Mouse (Mus musculus): ENCODE data around the gene Tmem201. TPM values are rescaled to one million over a fixed set of nuclear protein-coding genes. Genes with fewer than 3 reads are reported as not detected.
A peak's percentile ranks its signal among the peaks of the same experiment; 100 is the strongest.
"Not testable (repeated sequence)": the region's sequence is repeated elsewhere in the genome, so short reads cannot be mapped to it uniquely, and the experiment has no call there.

Tmem201 gene
- total RNA-seq, 2 experiments from 2014 or later: 8.1 to 22.9 TPM

- ATAC-seq (replicated peaks; ENCODE audit: low FRiP score, low TSS enrichment, poor library complexity, severe bottlenecking): no peak
Measured at GRCm38 (mm10) chr4:149750671-149751070, 12.8 kb upstream of the Tmem201 start.

GRCm38 (mm10) chr4:149749663-149750015 lies 11.8 kb upstream of the Tmem201 start:
- ATAC-seq (replicated peaks; ENCODE audit: low FRiP score, low TSS enrichment, poor library complexity, severe bottlenecking): not testable (repeated sequence)

GRCm38 (mm10) chr4:149749003-149749662 lies 11.3 kb upstream of the Tmem201 start:
- ATAC-seq (replicated peaks; ENCODE audit: low FRiP score, low TSS enrichment, poor library complexity, severe bottlenecking): no peak

- no peak for ATAC-seq (replicated peaks; ENCODE audit: low FRiP score, low TSS enrichment, poor library complexity, severe bottlenecking)
Measured at GRCm38 (mm10) chr4:149744119-149744518, 6.3 kb upstream of the Tmem201 start.

- ATAC-seq (replicated peaks; ENCODE audit: low FRiP score, low TSS enrichment, poor library complexity, severe bottlenecking): no peak
Measured at GRCm38 (mm10) chr4:149742011-149742530, 4.2 kb upstream of the Tmem201 start.

DNA sequence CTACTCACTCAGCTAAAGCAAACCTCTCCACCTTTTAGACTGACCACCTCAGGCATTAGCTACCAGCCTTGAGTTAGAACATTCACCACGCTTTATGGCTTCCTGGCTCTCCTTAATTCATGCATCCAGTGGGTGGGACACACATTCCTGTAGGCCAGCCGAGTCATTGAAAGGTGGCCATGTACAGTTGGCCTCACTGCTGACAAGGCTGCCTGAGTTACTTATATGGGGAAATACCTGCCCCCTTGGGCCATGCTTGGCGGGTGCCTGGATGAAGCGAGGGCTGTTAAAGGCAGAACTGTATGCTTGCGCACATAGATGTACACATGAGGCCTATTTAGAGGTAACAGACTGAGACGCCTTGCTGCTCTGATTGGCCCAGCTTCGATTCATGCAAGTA lies 2.5 kb upstream of the Tmem201 start:
- no peak for ATAC-seq (replicated peaks; ENCODE audit: low FRiP score, low TSS enrichment, poor library complexity, severe bottlenecking)

DNA sequence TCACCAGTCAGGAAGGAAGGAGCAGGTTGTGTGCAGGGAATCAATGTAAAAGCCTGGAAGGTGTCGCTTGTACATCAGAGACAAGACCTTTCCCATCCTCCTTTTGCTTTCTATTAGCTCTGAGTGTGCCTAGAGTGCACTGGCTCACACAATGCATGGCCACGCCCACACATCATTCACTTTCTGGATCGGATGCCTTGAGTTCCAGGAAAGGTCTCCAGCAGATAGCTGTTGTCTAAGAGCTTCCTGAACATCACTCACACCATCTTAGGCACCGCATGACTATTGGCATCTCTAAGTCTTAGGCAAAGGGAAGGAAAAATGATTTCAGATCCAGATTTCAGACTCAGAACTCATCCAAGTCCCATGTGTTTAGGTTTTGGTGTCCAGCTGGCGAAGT lies 1.6 kb upstream of the Tmem201 start:
- no peak for ATAC-seq (replicated peaks; ENCODE audit: low FRiP score, low TSS enrichment, poor library complexity, severe bottlenecking)

DNA sequence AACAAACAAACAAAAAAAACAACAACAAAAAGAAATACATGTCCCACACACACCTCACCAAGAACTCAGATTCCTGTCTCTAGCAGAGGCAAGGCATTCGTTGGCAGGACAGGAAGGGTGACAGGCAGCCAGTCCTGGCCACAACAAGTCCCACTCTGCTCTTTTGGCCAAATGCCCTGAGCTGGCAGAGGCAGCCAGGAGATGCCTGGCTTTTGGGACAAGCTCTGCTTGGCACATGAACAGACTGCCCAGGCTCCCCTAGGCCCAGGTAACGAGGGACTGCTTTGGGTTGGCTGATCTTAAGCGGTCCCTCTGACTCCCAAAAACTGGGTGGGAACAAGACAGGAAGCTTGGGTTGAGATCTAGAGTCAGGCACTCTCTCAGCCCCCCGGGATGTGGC lies 1.3 kb downstream of the Tmem201 start:
- peak; percentile 32; the same call in 1 of the 2 replicates for ATAC-seq (replicated peaks; ENCODE audit: low FRiP score, low TSS enrichment, poor library complexity, severe bottlenecking)

DNA sequence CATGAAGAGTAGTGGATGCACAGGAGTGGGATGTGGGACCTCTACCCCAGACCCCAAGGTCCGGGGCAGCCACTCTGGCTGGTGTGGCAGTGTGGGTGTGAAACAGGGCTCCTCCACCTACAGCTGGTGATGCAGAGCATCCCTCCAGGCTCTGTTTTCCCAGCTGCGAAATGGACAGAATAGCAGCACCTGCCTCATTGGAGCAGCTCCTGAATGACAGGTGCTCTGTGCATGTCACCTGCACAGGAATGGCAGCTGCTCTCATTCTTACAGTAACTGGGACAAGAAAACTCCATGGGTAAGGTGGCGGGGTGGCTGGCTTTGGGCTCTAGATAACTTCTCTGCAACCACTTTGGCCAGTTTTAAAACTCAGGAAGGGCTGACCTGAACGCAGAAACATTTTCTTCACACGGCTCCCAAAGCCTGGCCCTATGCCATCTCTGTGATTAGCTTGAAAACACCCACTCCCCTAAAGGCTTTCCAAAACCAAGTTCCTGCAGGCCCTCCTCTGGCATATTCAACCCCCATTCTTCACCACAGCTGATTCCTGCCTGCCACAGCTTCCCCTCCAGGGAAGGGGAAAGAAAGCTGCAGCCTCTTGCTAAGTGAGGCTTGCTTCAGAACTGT lies 2.1 kb downstream of the Tmem201 start:
- ATAC-seq (replicated peaks; ENCODE audit: low FRiP score, low TSS enrichment, poor library complexity, severe bottlenecking): no peak

DNA sequence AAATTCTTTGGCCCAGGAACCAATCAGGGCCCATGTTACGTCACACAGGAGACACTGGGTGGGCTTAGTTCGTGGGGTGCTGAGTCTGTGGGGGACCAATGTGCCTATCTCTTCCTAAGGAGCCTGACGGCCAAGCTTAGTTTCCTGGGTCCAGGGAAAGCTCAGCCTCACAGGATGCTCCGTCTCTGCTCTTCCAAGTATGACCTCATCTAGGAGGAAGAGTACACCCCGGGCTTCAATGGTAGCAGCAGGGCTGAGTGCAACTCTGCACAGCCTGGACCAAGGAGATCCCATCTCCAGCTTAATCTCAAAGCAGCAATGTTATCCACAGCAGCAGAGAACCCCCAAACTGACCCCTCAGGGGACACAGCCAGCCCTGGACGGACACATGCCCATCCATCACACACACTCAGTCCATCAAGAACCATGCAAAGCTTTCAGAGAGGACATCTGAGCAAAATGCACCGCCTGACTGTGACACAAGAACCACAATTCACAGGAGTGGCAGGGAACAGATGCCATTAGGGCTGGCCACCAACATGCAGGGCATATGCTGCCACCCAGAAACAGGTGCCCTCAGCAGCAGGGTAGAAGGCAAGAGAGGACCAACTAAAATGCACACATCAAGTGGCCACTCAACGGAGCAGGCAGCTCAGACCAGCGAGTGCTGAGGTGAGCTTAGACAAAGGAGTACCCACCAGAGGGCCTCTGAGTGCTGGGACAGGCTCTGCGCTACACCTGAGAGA lies 2.9 kb downstream of the Tmem201 start:
- no peak for ATAC-seq (replicated peaks; ENCODE audit: low FRiP score, low TSS enrichment, poor library complexity, severe bottlenecking)

DNA sequence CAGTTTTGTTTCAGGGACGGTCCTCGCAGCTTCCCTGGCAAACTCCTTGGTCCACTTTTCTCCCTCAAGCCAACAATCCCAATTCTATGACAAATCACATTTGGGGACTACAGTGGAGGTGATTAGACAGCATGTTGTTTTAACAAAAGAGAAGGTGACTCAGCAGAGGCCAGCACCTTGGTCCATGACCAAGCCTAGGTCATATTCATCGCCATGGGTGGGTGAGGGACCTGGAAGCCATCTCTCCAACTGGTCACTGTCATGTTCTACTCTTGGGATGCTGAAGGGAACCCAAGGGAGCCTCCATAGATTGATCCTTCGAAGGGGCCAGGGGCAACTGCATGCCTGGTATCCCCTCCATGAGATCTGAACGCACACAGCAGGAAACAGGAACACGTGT lies 3.6 kb downstream of the Tmem201 start:
- ATAC-seq (replicated peaks; ENCODE audit: low FRiP score, low TSS enrichment, poor library complexity, severe bottlenecking): no peak

DNA sequence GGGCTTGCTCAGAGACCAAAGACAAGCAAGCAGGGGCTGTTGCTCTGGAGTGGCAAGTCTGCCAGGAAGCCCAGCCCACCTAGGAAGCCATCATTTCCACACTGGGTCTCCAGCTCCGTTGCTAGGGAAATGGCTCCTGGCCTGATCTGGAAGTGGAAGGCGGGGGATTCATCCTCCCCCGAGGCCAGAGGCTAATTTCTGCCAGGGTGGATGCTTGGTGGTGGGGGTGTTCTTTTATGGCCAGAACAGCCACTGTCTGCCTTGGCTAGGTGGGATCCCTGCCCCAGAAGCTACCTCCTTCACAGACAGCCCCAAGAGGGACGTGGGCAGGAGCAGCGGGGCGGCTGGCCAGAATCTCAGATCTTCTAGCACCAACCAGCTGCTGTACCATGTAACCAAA lies 4.1 kb downstream of the Tmem201 start:
- ATAC-seq (replicated peaks; ENCODE audit: low FRiP score, low TSS enrichment, poor library complexity, severe bottlenecking): no peak

- ATAC-seq (replicated peaks; ENCODE audit: low FRiP score, low TSS enrichment, poor library complexity, severe bottlenecking): no peak
Measured at GRCm38 (mm10) chr4:149732800-149733199, 5.0 kb downstream of the Tmem201 start.

- no peak for ATAC-seq (replicated peaks; ENCODE audit: low FRiP score, low TSS enrichment, poor library complexity, severe bottlenecking)
Measured at GRCm38 (mm10) chr4:149732313-149732712, 5.5 kb downstream of the Tmem201 start.

DNA sequence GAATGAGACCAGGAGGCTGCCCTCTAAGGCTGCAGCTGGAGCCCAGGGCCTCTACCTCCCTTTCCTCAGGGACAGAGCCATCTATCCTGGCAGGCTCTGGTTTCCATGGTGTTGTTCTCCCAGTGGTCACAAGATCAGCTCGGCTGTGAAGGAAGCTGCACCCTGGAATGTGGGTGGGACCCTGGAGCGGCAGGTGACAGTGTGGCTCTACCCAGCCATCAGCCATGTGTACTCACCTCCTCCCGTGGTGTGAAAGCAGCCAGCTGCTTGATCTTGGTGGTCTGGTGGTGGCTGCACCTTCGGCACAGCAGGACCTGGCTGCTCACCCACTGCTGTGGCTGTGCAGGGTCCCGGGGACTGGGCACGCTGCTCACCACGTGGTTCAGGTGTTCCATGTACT lies 7.0 kb downstream of the Tmem201 start:
- no peak for ATAC-seq (replicated peaks; ENCODE audit: low FRiP score, low TSS enrichment, poor library complexity, severe bottlenecking)

- ATAC-seq (replicated peaks; ENCODE audit: low FRiP score, low TSS enrichment, poor library complexity, severe bottlenecking): no peak
Measured at GRCm38 (mm10) chr4:149728810-149729209, 9.0 kb downstream of the Tmem201 start.

- ATAC-seq (replicated peaks; ENCODE audit: low FRiP score, low TSS enrichment, poor library complexity, severe bottlenecking): peak; percentile 13; the same call in 1 of the 2 replicates
Measured at GRCm38 (mm10) chr4:149727636-149728035, 10.2 kb downstream of the Tmem201 start.

GRCm38 (mm10) chr4:149725661-149726350 lies 12.0 kb downstream of the Tmem201 start:
- peak; percentile 56 for ATAC-seq (replicated peaks; ENCODE audit: low FRiP score, low TSS enrichment, poor library complexity, severe bottlenecking)

DNA sequence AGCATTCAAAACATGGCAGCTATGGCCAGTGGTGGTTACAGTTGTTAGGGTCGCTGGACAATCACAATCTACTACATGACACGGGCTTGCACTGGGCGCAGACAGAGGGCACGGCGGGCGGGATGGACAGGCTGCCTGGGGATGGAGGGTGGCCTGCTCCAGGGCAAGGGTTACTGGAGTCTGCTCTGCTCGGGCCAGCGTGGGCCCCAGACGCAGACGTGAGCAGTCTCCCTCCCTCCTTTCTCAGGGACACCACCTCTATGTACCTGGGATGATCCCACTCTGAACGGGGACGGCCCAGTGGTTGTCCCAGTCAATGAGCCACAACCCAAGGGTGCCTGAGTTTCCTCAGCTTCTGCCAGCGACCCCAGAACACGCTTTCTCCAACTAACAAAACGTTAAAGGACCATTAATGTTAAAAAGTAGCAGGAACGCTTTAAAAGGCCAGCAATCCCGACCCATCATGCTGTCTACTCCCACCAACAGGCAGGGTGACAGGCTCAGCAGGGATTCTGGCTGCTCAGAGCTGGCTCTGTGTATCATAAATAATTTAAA lies 12.9 kb downstream of the Tmem201 start:
- no peak for ATAC-seq (replicated peaks; ENCODE audit: low FRiP score, low TSS enrichment, poor library complexity, severe bottlenecking)
